Mouse (Mus musculus): ENCODE results near the gene Olfr1046. TPM values are rescaled to one million over a fixed set of nuclear protein-coding genes. Genes with fewer than 3 reads are reported as not detected.

Olfr1046 gene
- polyA plus RNA-seq, 1 experiment: not detected

DNA sequence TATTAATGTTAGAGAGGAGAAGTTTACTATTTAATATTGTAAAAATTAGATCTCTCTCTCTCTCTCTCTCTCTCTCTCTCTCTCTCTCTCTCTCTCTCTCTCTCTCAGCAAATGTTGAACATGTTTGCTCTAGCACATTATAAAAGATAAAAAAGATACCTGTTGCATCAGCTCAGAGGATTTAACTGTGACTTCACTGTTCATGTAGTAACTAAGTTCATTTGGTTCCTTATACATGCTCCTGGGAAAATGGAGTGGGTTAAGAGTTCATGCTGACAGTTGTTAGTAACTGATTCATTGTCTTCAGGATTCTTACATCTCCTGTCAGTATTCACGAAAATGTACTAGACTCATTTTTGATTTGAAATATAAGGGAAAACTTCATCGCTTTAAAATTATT lies 51.7 kb downstream of the Olfr1046 start, which contains the start of gene Olfr1043:
TSS of gene Olfr1043 (minus strand) at position 101 of the 400 bp plus-strand sequence.
- TF ChIP-seq GATA1 (IDR thresholded peaks at IDR 0.05; ENCODE audit: borderline replicate concordance, low read length) (no peak), FLI1 (IDR thresholded peaks at IDR 0.05; ENCODE audit: low read length) (no peak)
- no peaks in the 10 kb centered on the region for H3K27me3 ChIP-seq (replicated peaks)
- H3K4me3 ChIP-seq (replicated peaks): no peak within 1 kb of the TSS
- no peaks in the 10 kb centered on the region for H3K9me3 ChIP-seq
- no peaks in the 10 kb centered on the region for H3K36me3 ChIP-seq (replicated peaks; ENCODE audit: low read length)
- no peaks in the 10 kb centered on the region for H3K4me1 ChIP-seq

Other genes with a start within 250 kb of the Olfr1046 start
- gene Olfr1029, start 245.4 kb downstream of the Olfr1046 start, polyA plus RNA-seq (2012; ENCODE audit: insufficient read depth, low replicate concordance): not detected in 2 replicates
- not detected in 2 replicates for gene Olfr1030, start 240.0 kb downstream of the Olfr1046 start, polyA plus RNA-seq (2012; ENCODE audit: insufficient read depth, low replicate concordance)
- not detected in 2 replicates for gene Olfr1031, start 229.0 kb downstream of the Olfr1046 start, polyA plus RNA-seq (2012; ENCODE audit: insufficient read depth, low replicate concordance)
- gene Olfr1032, start 213.8 kb downstream of the Olfr1046 start, polyA plus RNA-seq (2012; ENCODE audit: insufficient read depth, low replicate concordance): not detected in 2 replicates
- not detected in 2 replicates for gene Olfr1033, start 198.7 kb downstream of the Olfr1046 start, polyA plus RNA-seq (2012; ENCODE audit: insufficient read depth, low replicate concordance)
- gene Olfr1034, start 173.5 kb downstream of the Olfr1046 start, polyA plus RNA-seq (2012; ENCODE audit: insufficient read depth, low replicate concordance): not detected in 2 replicates
- gene Olfr1036, start 145.3 kb downstream of the Olfr1046 start, polyA plus RNA-seq (2012; ENCODE audit: insufficient read depth, low replicate concordance): not detected in 2 replicates
- not detected in 2 replicates for gene Olfr1037, start 131.9 kb downstream of the Olfr1046 start, polyA plus RNA-seq (2012; ENCODE audit: insufficient read depth, low replicate concordance)
- gene Olfr1039, start 83.4 kb downstream of the Olfr1046 start, polyA plus RNA-seq (2012; ENCODE audit: insufficient read depth, low replicate concordance): not detected in 2 replicates
- not detected in 2 replicates for gene Olfr1040, start 72.6 kb downstream of the Olfr1046 start, polyA plus RNA-seq (2012; ENCODE audit: insufficient read depth, low replicate concordance)
- gene Olfr1042, start 57.5 kb downstream of the Olfr1046 start, polyA plus RNA-seq (2012; ENCODE audit: insufficient read depth, low replicate concordance): not detected in 2 replicates
- not detected in 2 replicates for gene Olfr1043, start 51.8 kb downstream of the Olfr1046 start, polyA plus RNA-seq (2012; ENCODE audit: insufficient read depth, low replicate concordance)
- gene Olfr1044, start 41.5 kb downstream of the Olfr1046 start, polyA plus RNA-seq (2012; ENCODE audit: insufficient read depth, low replicate concordance): not detected in 2 replicates
- not detected in 2 replicates for gene Olfr52, start 33.6 kb downstream of the Olfr1046 start, polyA plus RNA-seq (2012; ENCODE audit: insufficient read depth, low replicate concordance)
- gene Olfr1045, start 16.3 kb downstream of the Olfr1046 start, polyA plus RNA-seq (2012; ENCODE audit: insufficient read depth, low replicate concordance): not detected in 2 replicates
- not detected in 2 replicates for gene Olfr1047, start 12.1 kb upstream of the Olfr1046 start, polyA plus RNA-seq (2012; ENCODE audit: insufficient read depth, low replicate concordance)
- not detected in 2 replicates for gene Olfr1048, start 21.0 kb upstream of the Olfr1046 start, polyA plus RNA-seq (2012; ENCODE audit: insufficient read depth, low replicate concordance)
- not detected in 2 replicates for gene Olfr1049, start 39.0 kb upstream of the Olfr1046 start, polyA plus RNA-seq (2012; ENCODE audit: insufficient read depth, low replicate concordance)
- not detected in 2 replicates for gene Olfr1051, start 59.8 kb upstream of the Olfr1046 start, polyA plus RNA-seq (2012; ENCODE audit: insufficient read depth, low replicate concordance)
- not detected in 2 replicates for gene Olfr1052, start 73.1 kb upstream of the Olfr1046 start, polyA plus RNA-seq (2012; ENCODE audit: insufficient read depth, low replicate concordance)
- not detected in 2 replicates for gene Olfr1053, start 96.0 kb upstream of the Olfr1046 start, polyA plus RNA-seq (2012; ENCODE audit: insufficient read depth, low replicate concordance)
- gene Olfr1054, start 116.1 kb upstream of the Olfr1046 start, polyA plus RNA-seq (2012; ENCODE audit: insufficient read depth, low replicate concordance): not detected in 2 replicates
- not detected in 2 replicates for gene Olfr1055, start 131.0 kb upstream of the Olfr1046 start, polyA plus RNA-seq (2012; ENCODE audit: insufficient read depth, low replicate concordance)
- not detected in 2 replicates for gene Olfr1056, start 143.2 kb upstream of the Olfr1046 start, polyA plus RNA-seq (2012; ENCODE audit: insufficient read depth, low replicate concordance)
- not detected in 2 replicates for gene Olfr1057, start 159.1 kb upstream of the Olfr1046 start, polyA plus RNA-seq (2012; ENCODE audit: insufficient read depth, low replicate concordance)
- gene Olfr1058, start 169.2 kb upstream of the Olfr1046 start, polyA plus RNA-seq (2012; ENCODE audit: insufficient read depth, low replicate concordance): not detected in 2 replicates
- gene Olfr1061, start 194.7 kb upstream of the Olfr1046 start, polyA plus RNA-seq (2012; ENCODE audit: insufficient read depth, low replicate concordance): not detected in 2 replicates
- not detected in 2 replicates for gene Olfr1062, start 207.4 kb upstream of the Olfr1046 start, polyA plus RNA-seq (2012; ENCODE audit: insufficient read depth, low replicate concordance)
- not detected in 2 replicates for gene Olfr1065, start 231.3 kb upstream of the Olfr1046 start, polyA plus RNA-seq (2012; ENCODE audit: insufficient read depth, low replicate concordance)
- not detected in 2 replicates for gene Olfr1066, start 237.0 kb upstream of the Olfr1046 start, polyA plus RNA-seq (2012; ENCODE audit: insufficient read depth, low replicate concordance)